Mouse (Mus musculus): ENCODE results near the gene Rhd. TPM values are rescaled to one million over a fixed set of nuclear protein-coding genes. Genes with fewer than 3 reads are reported as not detected.

Rhd gene
- total RNA-seq, 2 experiments from 2014 or later, result not detected

GRCm38 (mm10) chr4:134855371-134855770, 9.0 kb upstream of the Rhd start:
- no peak for ATAC-seq (replicated peaks; ENCODE audit: poor library complexity, severe bottlenecking)

- ATAC-seq (replicated peaks; ENCODE audit: poor library complexity, severe bottlenecking), result no peak
Observed at GRCm38 (mm10) chr4:134856056-134856455, 8.3 kb upstream of the Rhd start.

GRCm38 (mm10) chr4:134856501-134856900, 7.8 kb upstream of the Rhd start:
- ATAC-seq (replicated peaks; ENCODE audit: poor library complexity, severe bottlenecking), result no peak

- ATAC-seq (replicated peaks; ENCODE audit: poor library complexity, severe bottlenecking), result no peak
Observed at GRCm38 (mm10) chr4:134858494-134858893, 5.8 kb upstream of the Rhd start.

GRCm38 (mm10) chr4:134861884-134862283, 2.5 kb upstream of the Rhd start:
- ATAC-seq (replicated peaks; ENCODE audit: poor library complexity, severe bottlenecking), result no peak

GRCm38 (mm10) chr4:134862996-134863395, 1.3 kb upstream of the Rhd start:
- ATAC-seq (replicated peaks; ENCODE audit: poor library complexity, severe bottlenecking), result no peak

- ATAC-seq (replicated peaks; ENCODE audit: poor library complexity, severe bottlenecking), result no peak
Observed at GRCm38 (mm10) chr4:134865340-134865739, 1.0 kb downstream of the Rhd start.

- no peak for ATAC-seq (replicated peaks; ENCODE audit: poor library complexity, severe bottlenecking)
Observed at GRCm38 (mm10) chr4:134865789-134866188, 1.5 kb downstream of the Rhd start.

- no peak for ATAC-seq (replicated peaks; ENCODE audit: poor library complexity, severe bottlenecking)
Observed at GRCm38 (mm10) chr4:134867213-134867612, 2.9 kb downstream of the Rhd start.

- no peak for ATAC-seq (replicated peaks; ENCODE audit: poor library complexity, severe bottlenecking)
Observed at GRCm38 (mm10) chr4:134867661-134868060, 3.3 kb downstream of the Rhd start.

GRCm38 (mm10) chr4:134868065-134868464, 3.7 kb downstream of the Rhd start:
- ATAC-seq (replicated peaks; ENCODE audit: poor library complexity, severe bottlenecking), result no peak

- no peak for ATAC-seq (replicated peaks; ENCODE audit: poor library complexity, severe bottlenecking)
Observed at GRCm38 (mm10) chr4:134868490-134868889, 4.2 kb downstream of the Rhd start.

- no peak for ATAC-seq (replicated peaks; ENCODE audit: poor library complexity, severe bottlenecking)
Observed at GRCm38 (mm10) chr4:134869068-134869730, 4.9 kb downstream of the Rhd start.

GRCm38 (mm10) chr4:134869815-134870375, 5.6 kb downstream of the Rhd start:
- ATAC-seq (replicated peaks; ENCODE audit: poor library complexity, severe bottlenecking), result no peak

- no peak for ATAC-seq (replicated peaks; ENCODE audit: poor library complexity, severe bottlenecking)
Observed at GRCm38 (mm10) chr4:134871477-134871876, 7.1 kb downstream of the Rhd start.

- no peak for ATAC-seq (replicated peaks; ENCODE audit: poor library complexity, severe bottlenecking)
Observed at GRCm38 (mm10) chr4:134871950-134872349, 7.6 kb downstream of the Rhd start.

GRCm38 (mm10) chr4:134876171-134876570, 11.8 kb downstream of the Rhd start:
- no peak for ATAC-seq (replicated peaks; ENCODE audit: poor library complexity, severe bottlenecking)

GRCm38 (mm10) chr4:134879410-134879981, 15.2 kb downstream of the Rhd start:
- ATAC-seq (replicated peaks; ENCODE audit: poor library complexity, severe bottlenecking), result peak; percentile 71

- no peak for ATAC-seq (replicated peaks; ENCODE audit: poor library complexity, severe bottlenecking)
Observed at GRCm38 (mm10) chr4:134880041-134880440, 15.7 kb downstream of the Rhd start.

GRCm38 (mm10) chr4:134883266-134883665, 18.9 kb downstream of the Rhd start:
- peak; percentile 66 for ATAC-seq (replicated peaks; ENCODE audit: poor library complexity, severe bottlenecking)

GRCm38 (mm10) chr4:134883808-134884207, 19.5 kb downstream of the Rhd start:
- no peak for ATAC-seq (replicated peaks; ENCODE audit: poor library complexity, severe bottlenecking)

GRCm38 (mm10) chr4:134884364-134884763, 20.0 kb downstream of the Rhd start:
- ATAC-seq (replicated peaks; ENCODE audit: poor library complexity, severe bottlenecking), result no peak
